Mouse (Mus musculus) myocyte (in vitro differentiated cells): ENCODE data around the gene Soga1. TPM values are rescaled to one million over a fixed set of nuclear protein-coding genes. Genes with fewer than 3 reads are reported as not detected.
A peak's percentile ranks its signal among the peaks of the same experiment; 100 is the strongest.

Experiments used
- H3K27me3 ChIP-seq: one replicate; pipeline ENCODE4 v1.6.1; 2011; ENCODE audit not compliant: control insufficient read depth, insufficient read depth, insufficient read length
- H3K36me3 ChIP-seq: one replicate; pipeline ENCODE4 v1.6.1; 2011; ENCODE audit not compliant: control insufficient read depth, insufficient read depth
- H3K4me2 ChIP-seq: one replicate; pipeline ENCODE4 v1.6.1; 2011; ENCODE audit warnings: low read depth, control low read depth
- H3K4me3 ChIP-seq: one replicate; pipeline ENCODE4 v1.5.1; 2011; ENCODE audit warnings: mild to moderate bottlenecking, control low read depth, moderate library complexity
- H3K79me2 ChIP-seq: one replicate; pipeline ENCODE4 v1.6.1; 2011; ENCODE audit not compliant: control insufficient read depth, insufficient read depth
- H3ac ChIP-seq: one replicate; pipeline ENCODE4 v1.6.1; 2011; ENCODE audit not compliant: control insufficient read depth, insufficient read length
- CEBPB ChIP-seq: IDR thresholded peaks from 2 replicates; pipeline ENCODE4 v1.6.1; 2011; ENCODE audit warnings: mild to moderate bottlenecking, moderate library complexity; ENCODE audit not compliant: poor library complexity, insufficient read depth, severe bottlenecking
- E2F4 ChIP-seq: IDR thresholded peaks from one replicate; pipeline ENCODE4 v1.6.1; 2011; ENCODE audit warnings: mild to moderate bottlenecking, control low read depth, moderate library complexity; ENCODE audit not compliant: insufficient read depth
- MAX ChIP-seq: IDR thresholded peaks from one replicate; pipeline ENCODE4 v1.6.1; 2011; ENCODE audit warnings: low read depth, mild to moderate bottlenecking, control low read depth
- MYOD1 ChIP-seq, 3 experiments: IDR thresholded peaks; one replicate each; pipeline ENCODE4 v1.6.1; 2011; ENCODE audit warnings: control low read depth in 2 of 3, low read depth in 2 of 3, mild to moderate bottlenecking in 2 of 3, moderate library complexity in 1 of 3; ENCODE audit not compliant: insufficient read length in 2 of 3, control insufficient read depth in 1 of 3
- MYOG ChIP-seq, 3 experiments: IDR thresholded peaks; one replicate each; pipeline ENCODE4 v1.6.1; 2011; ENCODE audit warnings: control low read depth in 2 of 3, low read depth in 2 of 3, mild to moderate bottlenecking in 2 of 3; ENCODE audit not compliant: insufficient read length in 2 of 3, control insufficient read depth in 1 of 3, insufficient read depth in 1 of 3
- POLR2A ChIP-seq: IDR thresholded peaks from one replicate; pipeline ENCODE4 v1.6.1; 2011; ENCODE audit warnings: low read depth, mild to moderate bottlenecking, control low read depth, moderate library complexity; ENCODE audit not compliant: insufficient read length
- POLR2AphosphoS2 ChIP-seq: IDR thresholded peaks from one replicate; pipeline ENCODE4 v1.6.1; 2011; ENCODE audit warnings: low read depth, control low read depth; ENCODE audit not compliant: insufficient read length
- REST ChIP-seq: IDR thresholded peaks from one replicate; pipeline ENCODE4 v1.6.1; 2011; ENCODE audit warnings: mild to moderate bottlenecking, control low read depth, moderate library complexity; ENCODE audit not compliant: insufficient read depth, insufficient read length
- SRF ChIP-seq: IDR thresholded peaks from one replicate; pipeline ENCODE4 v1.6.1; 2011; ENCODE audit warnings: low read depth; ENCODE audit not compliant: control insufficient read depth, insufficient read length
- TCF12 ChIP-seq: IDR thresholded peaks from one replicate; pipeline ENCODE4 v1.6.1; 2011; ENCODE audit warnings: mild to moderate bottlenecking, control low read depth; ENCODE audit not compliant: poor library complexity, insufficient read depth, severe bottlenecking
- TCF3 ChIP-seq: IDR thresholded peaks from one replicate; pipeline ENCODE4 v1.6.1; 2011; ENCODE audit warnings: low read depth, control low read depth; ENCODE audit not compliant: insufficient read length
- USF1 ChIP-seq: IDR thresholded peaks from one replicate; pipeline ENCODE4 v1.6.1; 2011; ENCODE audit warnings: low read depth, mild to moderate bottlenecking, control low read depth, moderate library complexity
- polyA plus RNA-seq: library from polyadenylated mRNA; unstranded; fragments of >200 nt; fragmentation: generic; extraction: Trizol; gene quantifications from one replicate; pipeline ENCODE4 v1.2.1, GENCODE M21; 2012; ENCODE audit warnings: missing spikeins

Soga1 gene
- polyA plus RNA-seq, 1 experiment: 11.9 TPM

GRCm38 (mm10) chr2:157053787-157054186 is 25.3 kb downstream of the Soga1 start:
- Histone ChIP-seq H3K4me2 (no peak overlapping the region), H3K36me3 (no peaks in the 10 kb centered on the region), H3K4me3 (no peak overlapping the region), H3K27me3 (no peaks in the 10 kb centered on the region), H3K79me2 (peaks cover 13% of the 10 kb centered on the region), H3ac (no peak overlapping the region)
- TF ChIP-seq TCF3: no peak
- no peak for TF ChIP-seq MAX
- TF ChIP-seq POLR2A: no peak

- H3K4me3 ChIP-seq: no peak overlapping the region
- no peak for TF ChIP-seq USF1
- no peak for TF ChIP-seq POLR2A
- no peak for TF ChIP-seq MAX
- no peak for TF ChIP-seq MYOG (IDR thresholded peaks at IDR 0.05; ENCODE audit: control insufficient read depth in 1 of 3, insufficient read depth in 1 of 3, insufficient read length in 2 of 3, low read depth in 2 of 3)
- no peak for TF ChIP-seq CEBPB
- TF ChIP-seq E2F4: no peak
- no peak for TF ChIP-seq TCF12
- TF ChIP-seq SRF: no peak
- no peak for TF ChIP-seq REST
- no peak for TF ChIP-seq MYOD1 (IDR thresholded peaks at IDR 0.05; ENCODE audit: control insufficient read depth in 1 of 3, insufficient read length in 2 of 3, low read depth in 2 of 3)
- no peak for TF ChIP-seq TCF3
- no peak for TF ChIP-seq POLR2AphosphoS2
- H3ac ChIP-seq: no peak overlapping the region
- no peaks in the 10 kb centered on the region for H3K27me3 ChIP-seq
- H3K36me3 ChIP-seq: no peaks in the 10 kb centered on the region
- H3K79me2 ChIP-seq: peaks cover 13% of the 10 kb centered on the region
- no peak overlapping the region for H3K4me2 ChIP-seq
Observed at GRCm38 (mm10) chr2:157053124-157053523, 25.9 kb downstream of the Soga1 start.

- H3ac ChIP-seq: no peak overlapping the region
- TF ChIP-seq E2F4: no peak
- TF ChIP-seq MAX: no peak
- TF ChIP-seq REST: no peak
- no peak for TF ChIP-seq USF1
- no peak for TF ChIP-seq SRF
- no peak for TF ChIP-seq TCF12
- no peak for TF ChIP-seq MYOD1 (IDR thresholded peaks at IDR 0.05; ENCODE audit: control insufficient read depth in 1 of 3, insufficient read length in 2 of 3, low read depth in 2 of 3)
- TF ChIP-seq CEBPB: no peak
- TF ChIP-seq MYOG (IDR thresholded peaks at IDR 0.05; ENCODE audit: control insufficient read depth in 1 of 3, insufficient read depth in 1 of 3, insufficient read length in 2 of 3, low read depth in 2 of 3): no peak
- no peak for TF ChIP-seq TCF3
- no peak for TF ChIP-seq POLR2A
- TF ChIP-seq POLR2AphosphoS2: no peak
- H3K36me3 ChIP-seq: no peaks in the 10 kb centered on the region
Observed at GRCm38 (mm10) chr2:157052448-157052847, 26.6 kb downstream of the Soga1 start.

GRCm38 (mm10) chr2:157049831-157050243 is 29.2 kb downstream of the Soga1 start:
- Histone ChIP-seq H3K79me2 (peaks cover 14% of the 10 kb centered on the region), H3K4me2 (no peak overlapping the region), H3K4me3 (no peak overlapping the region), H3K27me3 (no peaks in the 10 kb centered on the region), H3K36me3 (peaks cover 6% of the 10 kb centered on the region), H3ac (no peak overlapping the region)
- no peak for TF ChIP-seq MYOG (IDR thresholded peaks at IDR 0.05; ENCODE audit: control insufficient read depth in 1 of 3, insufficient read depth in 1 of 3, insufficient read length in 2 of 3, low read depth in 2 of 3)
- TF ChIP-seq TCF12: no peak
- TF ChIP-seq TCF3: no peak
- TF ChIP-seq REST: no peak
- no peak for TF ChIP-seq MAX
- TF ChIP-seq MYOD1 (IDR thresholded peaks at IDR 0.05; ENCODE audit: control insufficient read depth in 1 of 3, insufficient read length in 2 of 3, low read depth in 2 of 3): peak in 1 of 3 experiments; percentile 26
- TF ChIP-seq POLR2AphosphoS2: peak; percentile 25
- TF ChIP-seq E2F4: no peak

More at GRCm38 (mm10) chr2:157052448-157052847, 26.6 kb downstream of the Soga1 start:
- peaks cover 10% of the 10 kb centered on the region for H3K79me2 ChIP-seq
- H3K27me3 ChIP-seq: no peaks in the 10 kb centered on the region
- H3K4me3 ChIP-seq: no peak overlapping the region
- no peak overlapping the region for H3K4me2 ChIP-seq

GRCm38 (mm10) chr2:157048395-157049181 is 30.5 kb downstream of the Soga1 start:
- peaks cover 19% of the 10 kb centered on the region for H3K79me2 ChIP-seq
- H3K36me3 ChIP-seq: peaks cover 8% of the 10 kb centered on the region
- no peak overlapping the region for H3ac ChIP-seq
- H3K4me2 ChIP-seq: no peak overlapping the region
- TF ChIP-seq CEBPB (no peak), SRF (no peak), MYOG (IDR thresholded peaks at IDR 0.05; ENCODE audit: control insufficient read depth in 1 of 3, insufficient read depth in 1 of 3, insufficient read length in 2 of 3, low read depth in 2 of 3) (no peak)
- no peak overlapping the region for H3K4me3 ChIP-seq
- H3K27me3 ChIP-seq: no peaks in the 10 kb centered on the region
